Mouse (Mus musculus): ENCODE measurements around the gene Ina.
"Not testable (repeated sequence)": the region's sequence is repeated elsewhere in the genome, so short reads cannot be mapped to it uniquely, and the experiment has no call there.

Ina gene

GRCm38 (mm10) chr19:47014447-47015381, at the start of gene Ina, which contains the start of gene Nt5c2:
Gene Ina (plus strand): TSS chr19:47014698.
Gene Nt5c2 (minus strand): TSS chr19:47015153.
- in situ Hi-C loops (cut with MboI, MseI) = no loop called here

- in situ Hi-C loops (cut with MboI, MseI) = no loop called here
Measured at GRCm38 (mm10) chr19:46965496-46965895, 49.0 kb upstream of the Ina start.

- in situ Hi-C loops (cut with MboI, MseI) = no loop called here
Measured at GRCm38 (mm10) chr19:46966330-46966729, 48.2 kb upstream of the Ina start.

GRCm38 (mm10) chr19:46967861-46968260, 46.6 kb upstream of the Ina start:
- in situ Hi-C loops (cut with MboI, MseI) = no loop called here

- in situ Hi-C loops (cut with MboI, MseI) = no loop called here
Measured at GRCm38 (mm10) chr19:46968833-46969232, 45.7 kb upstream of the Ina start.

GRCm38 (mm10) chr19:46969286-46969985, 45.1 kb upstream of the Ina start:
- in situ Hi-C loops (cut with MboI, MseI) = no loop called here

GRCm38 (mm10) chr19:46970121-46970729, 44.3 kb upstream of the Ina start:
- in situ Hi-C loops (cut with MboI, MseI) = loop anchor here (5.0 kb wide), 1 partner anchor 53 kb away; no protein-coding TSS in a partner anchor

- in situ Hi-C loops (cut with MboI, MseI) = loop anchor here (5.0 kb wide), 1 partner anchor 54 kb away; no protein-coding TSS in a partner anchor
Measured at GRCm38 (mm10) chr19:46971051-46971689, 43.3 kb upstream of the Ina start.

- in situ Hi-C loops (cut with MboI, MseI) = loop anchor here (5.0 kb wide), 1 partner anchor 54 kb away; no protein-coding TSS in a partner anchor
Measured at GRCm38 (mm10) chr19:46971712-46972111, 42.8 kb upstream of the Ina start.

- in situ Hi-C loops (cut with MboI, MseI) = loop anchor here (5.0 kb wide), 1 partner anchor 55 kb away; no protein-coding TSS in a partner anchor
Measured at GRCm38 (mm10) chr19:46972159-46972558, 42.3 kb upstream of the Ina start.

- in situ Hi-C loops (cut with MboI, MseI) = no loop called here
Measured at GRCm38 (mm10) chr19:46975565-46975964, 38.9 kb upstream of the Ina start.

- in situ Hi-C loops (cut with MboI, MseI) = no loop called here
Measured at GRCm38 (mm10) chr19:46975997-46976396, 38.5 kb upstream of the Ina start.

- in situ Hi-C loops (cut with MboI, MseI) = no loop called here
Measured at GRCm38 (mm10) chr19:46976743-46977142, 37.8 kb upstream of the Ina start.

- in situ Hi-C loops (cut with MboI, MseI) = no loop called here
Measured at GRCm38 (mm10) chr19:46977460-46977859, 37.0 kb upstream of the Ina start.

- in situ Hi-C loops (cut with MboI, MseI) = not testable (repeated sequence)
Measured at GRCm38 (mm10) chr19:46978069-46978468, 36.4 kb upstream of the Ina start.

GRCm38 (mm10) chr19:46978920-46979780, 35.3 kb upstream of the Ina start:
- in situ Hi-C loops (cut with MboI, MseI) = no loop called here

- in situ Hi-C loops (cut with MboI, MseI) = no loop called here
Measured at GRCm38 (mm10) chr19:46979781-46980105, 34.8 kb upstream of the Ina start.

GRCm38 (mm10) chr19:46981462-46981861, 33.0 kb upstream of the Ina start:
- in situ Hi-C loops (cut with MboI, MseI) = no loop called here

- in situ Hi-C loops (cut with MboI, MseI) = no loop called here
Measured at GRCm38 (mm10) chr19:46983352-46983965, 31.0 kb upstream of the Ina start.

- in situ Hi-C loops (cut with MboI, MseI) = no loop called here
Measured at GRCm38 (mm10) chr19:46983966-46984380, 30.5 kb upstream of the Ina start.
